Comparison of ENCODE assay signal across 29 mouse cellular contexts in the genomic region with DNA sequence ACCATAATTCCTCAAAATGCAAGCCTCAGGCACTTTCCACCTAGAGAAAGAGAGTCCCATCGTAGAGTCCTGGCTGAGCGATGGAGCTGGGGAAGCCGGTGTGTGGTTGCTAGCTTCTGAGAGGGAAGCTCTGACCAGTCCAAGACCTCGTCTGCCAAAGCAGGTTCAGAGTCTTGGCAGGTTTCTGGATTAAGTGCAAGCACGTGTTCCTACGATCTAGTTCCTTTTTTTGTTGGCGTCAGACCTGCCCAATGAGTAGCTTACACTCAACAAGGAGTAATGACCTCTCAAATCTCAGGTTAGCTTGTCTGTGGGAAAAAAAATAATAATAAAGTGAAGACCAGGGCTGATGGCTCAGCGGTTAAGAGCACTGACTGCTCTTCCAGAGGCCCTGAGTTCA. TPM values are rescaled to one million over a fixed set of nuclear protein-coding genes. Genes with fewer than 3 reads are reported as not detected.
"Had no signal": no experiment of that assay in that cellular context is flagged by ENCODE, and none has a peak within 500 bp of the region (broad histone marks: within the 10 kb centered on the region; RNA-seq: fewer than 3 reads in every experiment).

No protein-coding gene starts in this region.

- H3K4me3 ChIP-seq: layer of hippocampus, adult 2 months; left cerebral cortex, adult 2 months; limb, embryonic 12.5 days; limb, embryonic 15.5 days; stomach, embryonic 15.5 days had no signal

- H3K9ac ChIP-seq: limb, embryonic 12.5 days; limb, embryonic 15.5 days; liver, embryonic 14.5 days; liver, postnatal 0 days; lung, embryonic 14.5 days; stomach, embryonic 15.5 days had no signal

- H3K9me3 ChIP-seq: limb, embryonic 12.5 days; limb, embryonic 15.5 days; stomach, embryonic 15.5 days had no signal

- ATAC-seq: liver, postnatal 0 days; lung, postnatal 0 days had no signal

- DNase-seq: kidney, adult 9 months; kidney, postnatal 25 days; layer of hippocampus, postnatal 36 days; liver, postnatal 0 days; lung, embryonic 14.5 days; midbrain, embryonic 14.5 days; thymus, postnatal 25 days had no signal

- H3K4me2 ChIP-seq: limb, embryonic 12.5 days; limb, embryonic 15.5 days; liver, embryonic 11.5 days; lung, embryonic 14.5 days; midbrain, embryonic 11.5 days; stomach, embryonic 15.5 days had no signal

- H3K27ac ChIP-seq: kidney, postnatal 0 days; layer of hippocampus, adult 2 months; left cerebral cortex, adult 2 months; limb, embryonic 12.5 days; limb, embryonic 15.5 days; liver, embryonic 14.5 days; macrophage; stomach, embryonic 15.5 days had no signal

- H3K27me3 ChIP-seq: limb, embryonic 12.5 days; limb, embryonic 15.5 days; stomach, embryonic 15.5 days had no signal

- H3K4me1 ChIP-seq: limb, embryonic 12.5 days; limb, embryonic 15.5 days; stomach, embryonic 15.5 days had no signal

- H3K36me3 ChIP-seq: limb, embryonic 12.5 days; limb, embryonic 15.5 days; stomach, embryonic 15.5 days had no signal

RNA-seq across cellular contexts. Expression of a gene that starts 8.9 kb away (rescaled TPM):
- total RNA-seq: layer of hippocampus, adult 2 months; layer of hippocampus, postnatal 10 days; layer of hippocampus, postnatal 36 days; left cerebral cortex, adult 2 months; left cerebral cortex, postnatal 10 days; left cerebral cortex, postnatal 36 days; midbrain, postnatal 0 days had no signal
- polyA plus RNA-seq: limb, embryonic 12.5 days; limb, embryonic 15.5 days; liver, embryonic 11.5 days; liver, embryonic 14.5 days; liver, postnatal 0 days; lung, embryonic 14.5 days; lung, postnatal 0 days; macrophage; midbrain, embryonic 14.5 days; midbrain, postnatal 0 days; neural tube, embryonic 11.5 days; neural tube, embryonic 14.5 days had no signal

RNA-seq across cellular contexts. Expression of a gene that starts 17.2 kb away (rescaled TPM):
- total RNA-seq: layer of hippocampus, adult 2 months; layer of hippocampus, postnatal 36 days; left cerebral cortex, adult 2 months; left cerebral cortex, postnatal 36 days; megakaryocyte-erythroid progenitor cell, adult 5-6 weeks had no signal
- polyA plus RNA-seq: large intestine, adult 2 months; limb, embryonic 15.5 days; liver, postnatal 0 days; lung, embryonic 14.5 days; lung, postnatal 0 days; macrophage; midbrain, embryonic 14.5 days; midbrain, postnatal 0 days; neural tube, embryonic 11.5 days; neural tube, embryonic 14.5 days; small intestine, adult 2 months; spleen, adult 2 months; stomach, embryonic 15.5 days; thymus, postnatal 0 days had no signal

RNA-seq across cellular contexts. Expression of a gene that starts 47.3 kb away (rescaled TPM):
- total RNA-seq: megakaryocyte-erythroid progenitor cell, adult 5-6 weeks had no signal
- polyA plus RNA-seq: liver, embryonic 11.5 days; liver, postnatal 0 days; macrophage had no signal
